Mouse (Mus musculus): ENCODE results near the gene Mettl16.

DNA sequence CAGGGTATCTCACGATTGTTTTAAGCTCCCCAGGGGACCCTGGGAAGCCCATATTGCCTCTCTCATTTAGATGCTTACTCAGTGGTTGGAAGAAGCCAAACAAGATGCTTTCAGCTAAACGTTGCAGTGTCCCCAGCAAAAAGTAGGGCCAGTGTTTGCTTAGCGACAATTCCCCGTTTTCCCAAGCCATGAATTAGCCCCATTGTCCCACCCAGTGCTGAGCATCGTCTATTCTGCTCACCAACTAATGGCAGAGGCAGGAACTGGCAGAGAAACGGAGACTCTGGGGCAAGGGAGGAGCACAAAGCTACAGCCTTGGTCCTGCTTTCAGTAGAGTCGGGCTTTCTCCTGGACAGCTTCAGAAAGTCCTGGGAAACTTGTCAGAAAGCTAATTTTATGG, 35.7 kb upstream of the Mettl16 start:
- TF ChIP-seq CTCF (IDR thresholded peaks at IDR 0.05; ENCODE audit: low read depth), result no peak
- no peak for TF ChIP-seq EP300 (IDR thresholded peaks at IDR 0.05; ENCODE audit: low read depth)
